Mouse (Mus musculus) adrenal gland, postnatal 10 days (tissue): ENCODE results near the gene Limk1. TPM values are rescaled to one million over a fixed set of nuclear protein-coding genes. Genes with fewer than 3 reads are reported as not detected.

Source experiments
- DNase-seq: peaks from one replicate; pipeline ENCODE4 v3.0.0; 2021; ENCODE audit warnings: mixed read lengths
- long read RNA-seq, 2 experiments: library from polyadenylated mRNA; stranded (forward); transcript quantifications; one replicate each; pipeline ENCODE4 v2.0.0; 2021
- total RNA-seq, 2 experiments: library from RNA; stranded (reverse); gene quantifications; 2 replicates each; pipeline ENCODE4 v1.2.3; 2021

Limk1 gene
- total RNA-seq, result 10 to 100 TPM; 17.9 to 20.5 TPM
- long read RNA-seq, experiment 1, result 0 reads
- long read RNA-seq, experiment 2, partial matches to known transcripts, result 1 of 3 reads
- long read RNA-seq, experiment 2, other reads (novel, unspliced or antisense), result 1 of 3 reads

- no peak for DNase-seq
Observed at GRCm38 (mm10) chr5:134688086-134688717, at the start of gene Limk1. Gene Limk1 (minus strand): TSS chr5:134688598.

GRCm38 (mm10) chr5:134734920-134735319 lies 46.5 kb upstream of the Limk1 start:
- no peak for DNase-seq

GRCm38 (mm10) chr5:134734072-134734471 lies 45.7 kb upstream of the Limk1 start:
- no peak for DNase-seq

- DNase-seq, result no peak
Observed at GRCm38 (mm10) chr5:134733241-134733640, 44.8 kb upstream of the Limk1 start.

GRCm38 (mm10) chr5:134729124-134729523 lies 40.7 kb upstream of the Limk1 start:
- no peak for DNase-seq

- DNase-seq, result no peak
Observed at GRCm38 (mm10) chr5:134728535-134728934, 40.1 kb upstream of the Limk1 start.

GRCm38 (mm10) chr5:134727001-134727639 lies 38.7 kb upstream of the Limk1 start:
- DNase-seq, result no peak

GRCm38 (mm10) chr5:134725299-134725698 lies 36.9 kb upstream of the Limk1 start:
- no peak for DNase-seq

- no peak for DNase-seq
Observed at GRCm38 (mm10) chr5:134720058-134720457, 31.7 kb upstream of the Limk1 start.

- no peak for DNase-seq
Observed at GRCm38 (mm10) chr5:134711076-134711475, 22.7 kb upstream of the Limk1 start.

GRCm38 (mm10) chr5:134709275-134709674 lies 20.9 kb upstream of the Limk1 start:
- peak; percentile 23 for DNase-seq

- DNase-seq, result peak; percentile 86
Observed at GRCm38 (mm10) chr5:134704157-134704556, 15.8 kb upstream of the Limk1 start.

- DNase-seq, result no peak
Observed at GRCm38 (mm10) chr5:134695539-134695938, 7.1 kb upstream of the Limk1 start.

- no peak for DNase-seq
Observed at GRCm38 (mm10) chr5:134695082-134695481, 6.7 kb upstream of the Limk1 start.

GRCm38 (mm10) chr5:134692704-134693103 lies 4.3 kb upstream of the Limk1 start:
- no peak for DNase-seq

- DNase-seq, result peak; percentile 99
Observed at GRCm38 (mm10) chr5:134688718-134689284, 403 bp upstream of the Limk1 start.

GRCm38 (mm10) chr5:134687187-134687586 lies 1.2 kb downstream of the Limk1 start:
- no peak for DNase-seq

GRCm38 (mm10) chr5:134686541-134686940 lies 1.9 kb downstream of the Limk1 start:
- DNase-seq, result no peak

- DNase-seq, result no peak
Observed at GRCm38 (mm10) chr5:134684398-134684797, 4.0 kb downstream of the Limk1 start.

- DNase-seq, result no peak
Observed at GRCm38 (mm10) chr5:134683813-134684212, 4.6 kb downstream of the Limk1 start.

GRCm38 (mm10) chr5:134680238-134680637 lies 8.2 kb downstream of the Limk1 start:
- DNase-seq, result no peak

GRCm38 (mm10) chr5:134678827-134679546 lies 9.4 kb downstream of the Limk1 start:
- DNase-seq, result no peak

GRCm38 (mm10) chr5:134678031-134678430 lies 10.4 kb downstream of the Limk1 start:
- no peak for DNase-seq
